Mouse (Mus musculus): ENCODE results near the gene Heatr4.

Heatr4 gene

DNA sequence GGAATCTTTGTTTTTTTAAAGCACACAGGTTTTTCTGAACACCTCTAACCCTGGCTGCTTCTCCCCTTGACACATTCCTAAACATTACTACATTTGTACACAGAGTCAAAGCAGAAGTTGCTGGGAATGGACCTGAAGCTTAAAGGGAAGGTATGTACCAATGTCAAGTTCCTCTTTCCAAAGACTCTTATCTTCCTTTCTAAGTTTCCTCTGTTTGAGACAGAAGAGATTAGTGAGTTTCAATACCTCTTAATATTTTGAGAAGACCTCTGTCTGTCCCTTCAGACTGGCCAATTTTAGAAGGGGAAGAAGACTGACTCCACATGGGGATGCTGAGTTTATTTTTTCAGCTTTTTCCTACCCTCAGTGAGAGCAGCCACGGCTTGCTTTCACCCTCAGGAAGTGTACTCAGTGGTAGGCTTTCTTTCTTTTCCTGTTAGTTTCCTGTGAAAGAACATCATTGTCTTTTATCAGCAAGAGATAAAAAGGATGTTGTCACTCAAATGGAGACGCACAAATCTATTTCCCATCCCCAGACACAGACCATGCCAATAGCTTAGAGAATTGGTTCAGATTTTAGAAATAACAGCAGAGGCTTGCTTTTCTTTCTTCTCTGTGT, 55.4 kb downstream of the Heatr4 start:
- DNase-seq, result no peak

DNA sequence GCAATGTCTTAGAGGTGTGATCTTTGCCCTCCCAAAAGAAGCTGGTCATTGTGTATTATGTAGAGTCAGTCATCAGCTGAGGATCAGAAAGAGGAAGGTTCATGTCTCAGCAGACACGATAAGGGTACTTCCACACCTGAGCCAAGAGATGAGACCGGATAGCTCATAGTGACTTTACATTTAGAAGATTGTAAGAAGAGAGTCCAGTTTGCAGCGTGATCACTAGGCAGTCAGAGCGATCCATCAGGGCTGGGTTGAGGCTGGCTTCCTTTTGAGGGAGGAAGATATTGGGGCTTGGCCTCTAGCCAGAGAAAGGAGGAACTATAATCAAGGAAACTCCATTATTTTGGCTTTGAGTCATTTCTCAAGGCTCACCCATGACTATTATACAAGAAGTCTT, 56.9 kb downstream of the Heatr4 start:
- no peak for DNase-seq

DNA sequence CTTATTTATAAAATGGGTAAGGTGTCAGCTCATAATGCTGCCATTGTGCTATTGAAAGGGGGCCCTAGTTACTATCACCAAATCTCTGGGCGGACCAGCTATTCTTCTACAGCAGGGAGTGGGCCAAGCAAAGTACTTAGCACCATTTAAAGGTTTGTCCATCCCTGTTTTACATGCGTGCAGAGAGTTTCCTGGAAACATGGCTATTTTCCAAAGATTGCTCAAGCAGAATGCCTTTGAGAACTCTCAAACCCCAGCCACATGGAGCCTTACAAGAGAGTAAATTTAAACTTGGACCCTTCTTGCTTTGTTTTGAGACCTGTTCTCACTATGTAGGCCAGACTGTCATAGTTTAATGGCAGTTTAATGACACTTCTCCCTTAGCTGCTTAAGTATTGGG, 58.6 kb downstream of the Heatr4 start:
- no peak for DNase-seq

DNA sequence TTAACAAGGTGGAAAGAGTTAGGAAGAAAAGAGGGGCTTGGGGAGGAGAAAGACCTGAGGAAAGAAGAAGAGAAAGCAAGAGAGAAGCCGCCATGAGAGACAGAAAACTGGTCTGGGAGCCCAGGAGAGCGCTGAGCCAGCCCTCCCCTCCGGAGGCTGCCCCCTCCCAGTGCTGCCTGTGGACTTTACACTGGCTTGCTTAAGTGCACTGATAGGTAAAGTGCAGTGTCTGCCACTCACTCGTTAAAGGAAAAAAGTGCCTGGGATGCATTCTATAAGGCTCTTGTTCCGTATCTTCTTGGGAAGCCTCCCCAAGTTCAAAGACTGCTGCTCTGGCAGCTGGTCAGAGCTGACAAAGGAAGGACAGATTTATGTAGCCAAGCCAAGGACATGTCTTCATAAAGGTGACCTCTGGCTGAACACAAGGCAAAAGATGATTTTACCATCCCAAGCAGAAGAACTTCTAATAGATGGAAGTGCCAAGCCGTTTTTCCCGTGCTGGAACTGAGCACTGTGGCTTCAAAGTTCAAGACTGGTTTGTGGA, 59.4 kb downstream of the Heatr4 start:
- no peak for DNase-seq

DNA sequence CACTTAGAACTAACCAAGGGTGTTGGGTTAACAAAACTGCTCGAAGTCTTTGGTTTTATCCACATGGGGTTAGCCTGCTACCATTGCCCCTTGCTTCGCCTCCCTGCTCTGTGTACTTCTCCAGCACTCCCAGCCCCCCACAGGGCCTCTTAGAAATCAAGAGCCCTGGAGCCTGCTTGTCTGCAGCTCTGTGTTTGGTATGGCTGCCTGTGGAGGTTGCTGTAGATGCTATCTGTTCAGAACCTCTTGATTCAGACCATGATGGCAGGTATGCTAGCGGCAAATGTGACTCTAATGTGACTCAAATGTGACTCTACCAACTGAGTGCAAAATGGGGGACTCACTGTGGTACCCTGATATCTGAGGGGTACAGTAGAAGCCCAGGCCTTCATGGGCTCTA, 60.3 kb downstream of the Heatr4 start:
- DNase-seq, result no peak

DNA sequence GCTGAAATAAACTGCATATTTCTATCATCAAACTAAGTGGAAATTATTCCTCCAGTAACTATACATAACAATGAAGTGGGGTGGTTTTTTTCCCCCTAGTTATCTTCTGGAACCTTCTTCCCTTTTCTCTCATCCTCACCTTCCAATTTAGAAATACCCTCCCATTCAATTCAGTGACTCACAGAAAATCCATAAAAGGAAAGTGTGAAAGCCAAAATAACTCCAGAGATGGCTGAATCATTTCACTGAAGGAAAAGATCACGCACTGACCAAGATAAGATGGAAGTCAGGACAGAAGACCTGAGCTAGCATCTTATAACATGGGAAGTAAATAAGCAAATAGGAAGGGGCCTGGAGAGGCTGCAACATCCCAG, 61.2 kb downstream of the Heatr4 start:
- no peak for DNase-seq

DNA sequence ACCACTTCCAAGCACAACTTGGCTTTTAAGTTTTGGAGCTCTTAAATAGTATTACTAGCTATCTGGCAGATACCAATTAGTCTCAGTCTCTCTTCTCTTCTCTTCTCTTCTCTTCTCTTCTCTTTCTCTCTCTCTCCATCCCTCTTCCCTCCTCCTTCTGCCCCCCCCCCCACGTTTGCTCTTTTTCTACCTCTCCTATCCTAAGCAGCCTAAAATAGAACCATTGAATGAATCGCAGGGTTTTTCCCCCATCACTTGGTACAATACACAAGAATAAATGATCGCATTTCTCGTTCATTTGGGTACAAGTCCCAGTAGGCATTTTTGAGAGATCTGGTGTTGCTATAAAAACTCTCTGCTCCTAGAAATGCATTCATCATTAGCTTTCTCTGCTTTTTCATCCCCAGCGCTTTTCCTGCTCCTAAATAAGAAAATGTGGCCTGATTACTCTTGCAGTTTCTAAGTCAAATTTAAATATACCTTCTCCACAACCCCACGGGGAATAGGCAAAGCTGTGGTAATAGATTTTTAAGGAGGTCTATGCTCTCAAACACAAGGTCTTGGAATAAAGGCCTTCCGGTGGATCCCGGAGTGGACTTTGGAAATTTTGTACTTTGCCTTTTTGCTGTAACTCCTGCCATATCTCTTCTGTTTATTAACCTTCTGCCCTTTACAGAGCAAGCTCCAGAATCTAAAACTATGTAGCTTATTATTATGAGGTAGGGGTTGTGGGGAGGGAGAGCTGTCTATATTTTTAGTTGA, 61.7 kb downstream of the Heatr4 start:
- no peak for DNase-seq

DNA sequence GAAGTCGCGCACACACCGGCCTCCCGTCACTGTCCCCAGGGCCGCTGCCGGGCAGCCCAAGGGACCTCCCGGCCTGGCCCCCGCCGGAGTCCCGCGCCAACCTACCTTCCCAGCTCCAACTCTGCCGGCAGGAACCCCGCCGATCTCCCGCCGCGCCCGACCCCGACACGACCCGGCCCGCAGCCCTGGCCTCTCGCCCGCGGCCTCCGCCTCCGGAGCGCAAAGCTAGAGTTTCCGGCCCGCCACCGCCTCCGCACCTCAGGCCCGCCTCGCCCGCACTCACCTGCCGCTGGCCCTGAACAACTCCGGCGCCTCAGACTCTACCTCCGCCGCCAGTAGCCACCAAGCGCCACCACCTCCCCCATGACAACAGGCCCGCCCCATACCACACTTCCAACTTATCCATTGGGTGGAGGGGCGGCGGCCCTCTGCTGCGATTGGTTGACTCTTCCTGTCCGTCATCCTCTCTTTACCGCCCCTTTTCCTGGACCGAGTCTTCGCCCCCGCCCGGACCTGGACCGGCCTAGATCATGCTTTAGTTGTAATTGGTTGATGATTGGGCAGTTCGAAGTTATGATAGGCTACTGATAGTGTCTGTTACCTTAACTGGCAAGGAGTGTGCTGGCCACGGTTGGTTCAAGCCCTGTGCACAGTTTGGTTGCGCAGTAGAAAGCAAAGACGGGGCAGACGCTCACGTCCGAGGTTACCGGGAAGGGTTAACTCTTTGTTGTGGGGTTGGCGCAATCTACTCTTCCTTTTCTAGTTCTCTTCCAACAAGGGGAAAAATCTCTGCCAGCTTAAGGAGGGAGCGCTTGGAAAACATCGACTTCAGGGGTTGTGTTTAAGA, 62.9 kb downstream of the Heatr4 start, which contains the start of gene Numb:
Gene Numb (minus strand): TSS at position 400 of the 847 bp plus-strand sequence.
- peak; percentile 98 to 99 for DNase-seq

DNA sequence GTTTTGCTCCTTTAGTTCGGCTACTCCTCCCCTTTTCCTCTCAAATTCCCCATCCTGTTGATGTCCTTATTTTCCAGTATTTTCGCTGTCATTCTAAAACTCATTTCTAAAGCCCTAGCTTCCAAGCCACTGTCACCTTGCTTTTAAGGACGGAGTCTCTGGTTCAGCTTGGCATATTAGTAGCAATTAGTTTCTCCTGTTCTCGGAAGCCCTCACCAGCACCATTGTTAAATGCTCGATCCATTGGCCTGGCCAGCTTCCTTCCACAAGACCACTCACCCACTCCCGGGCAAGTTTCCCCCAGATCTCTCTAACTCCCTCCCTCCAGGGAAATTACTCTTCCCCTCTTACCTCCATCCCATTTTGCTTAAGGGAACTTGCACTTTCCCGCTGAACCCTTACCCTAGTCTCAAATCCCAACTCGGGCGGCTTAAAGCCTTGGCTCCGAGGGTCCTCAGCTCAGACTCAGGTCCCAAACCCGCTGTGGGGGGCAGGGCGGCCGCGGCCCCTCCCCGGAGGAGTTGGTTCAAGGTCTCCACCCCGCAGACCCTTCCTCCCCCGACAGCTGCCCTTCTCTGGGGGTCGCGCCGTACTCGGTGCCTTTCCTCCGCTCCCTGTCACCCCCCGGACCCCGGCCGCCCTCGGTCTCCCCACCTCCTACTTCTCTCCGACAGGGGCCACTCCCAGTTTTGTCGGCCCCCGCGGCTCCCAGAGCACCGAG, 63.8 kb downstream of the Heatr4 start:
- DNase-seq, result peak; percentile 64 to 66

DNA sequence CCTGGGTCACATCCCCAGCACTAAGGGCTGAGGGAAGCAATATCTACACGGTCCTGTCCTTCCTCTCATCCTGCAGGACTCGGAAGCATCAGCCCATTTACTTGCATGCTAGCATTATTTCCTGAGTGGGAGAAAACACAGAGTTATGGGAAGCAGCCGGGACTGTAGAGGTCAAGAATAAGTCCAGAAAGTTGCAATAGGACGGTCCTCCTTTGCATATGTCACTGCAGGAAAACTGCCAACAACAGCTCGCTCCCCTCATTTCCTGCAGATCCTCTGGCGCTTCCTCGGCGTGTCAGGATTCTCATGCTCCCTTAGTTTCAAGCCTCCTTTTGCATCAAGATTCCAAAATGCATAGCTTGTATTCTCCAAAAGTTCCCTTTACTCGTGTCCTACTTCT, 67.8 kb downstream of the Heatr4 start:
- DNase-seq, result peak; percentile 43 to 47

DNA sequence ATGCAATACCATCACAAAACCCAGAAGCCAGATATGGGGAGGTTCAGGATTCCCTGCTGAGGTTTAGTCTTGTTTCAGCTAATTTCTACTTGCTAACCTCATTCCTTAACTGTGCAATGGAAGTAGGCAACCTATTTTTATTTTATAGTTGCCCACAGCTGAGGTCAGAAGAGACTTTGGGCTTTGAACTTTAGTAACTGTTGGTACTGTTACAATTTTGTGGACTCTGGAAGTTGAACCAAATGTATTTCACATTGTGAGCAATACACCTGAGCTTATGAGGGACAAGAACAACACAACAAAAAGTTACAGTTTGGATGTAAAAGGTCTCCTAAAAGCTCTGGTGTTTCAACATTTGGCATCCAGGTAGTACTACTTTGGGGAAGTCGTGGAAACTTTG, 69.9 kb downstream of the Heatr4 start:
- DNase-seq, result no peak

DNA sequence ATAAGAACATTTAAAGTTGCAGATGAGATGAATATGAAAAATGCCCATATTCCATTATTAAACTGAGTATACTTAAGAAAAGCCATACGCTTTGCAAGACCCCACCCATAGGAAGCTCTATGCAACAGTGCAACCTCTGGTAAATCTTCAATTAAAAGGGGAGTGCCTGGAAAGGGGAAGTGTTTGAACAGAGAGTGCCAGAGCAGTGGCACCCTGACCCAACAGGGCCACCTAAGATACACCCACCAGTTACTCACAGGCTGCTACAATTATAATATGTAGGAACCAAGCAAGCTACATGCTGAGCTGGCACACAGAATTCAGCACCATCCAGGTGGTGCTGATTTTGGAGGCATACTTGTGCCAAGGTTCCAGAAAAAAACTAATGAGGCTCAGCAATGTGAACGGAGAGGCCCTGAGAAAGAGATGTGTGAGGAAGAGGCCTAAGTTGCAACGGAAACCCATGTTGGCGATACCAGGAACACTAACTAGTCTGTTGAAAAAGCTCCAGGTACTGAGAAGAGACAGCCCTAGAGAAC, 70.4 kb downstream of the Heatr4 start:
- peak; percentile 43 to 51 for DNase-seq

DNA sequence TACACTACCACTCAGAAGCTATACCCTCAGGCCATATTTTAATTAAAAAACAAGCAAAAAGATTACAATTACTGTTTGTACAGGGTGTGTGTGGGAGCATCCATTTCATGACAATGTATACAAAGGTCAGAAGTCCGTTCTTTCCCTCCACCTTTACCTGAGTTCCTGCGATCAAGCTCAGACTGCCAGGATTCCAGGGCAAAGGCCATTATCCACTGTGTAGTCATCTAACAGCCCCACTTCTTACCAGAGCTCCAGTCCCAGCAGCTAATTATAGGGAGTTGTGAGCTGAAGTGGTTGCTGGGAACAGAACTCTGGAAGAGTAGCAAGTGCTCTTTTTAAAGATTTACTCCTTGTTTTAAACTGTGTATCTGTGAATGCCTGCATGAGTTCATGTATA, 74.2 kb downstream of the Heatr4 start:
- DNase-seq, result no peak

All from cerebellum, postnatal 10 days (tissue).